Mouse (Mus musculus): ENCODE measurements around the gene Herc1. TPM values are rescaled to one million over a fixed set of nuclear protein-coding genes. Genes with fewer than 3 reads are reported as not detected.

The Herc1 gene
- polyA plus RNA-seq, 1 experiment, result 66.5 TPM

- TF ChIP-seq POLR2A (IDR thresholded peaks at IDR 0.05; ENCODE audit: borderline replicate concordance, extremely low read depth, insufficient read depth, insufficient read length, poor library complexity, severe bottlenecking), result no peak
- no peak for TF ChIP-seq CTCF (IDR thresholded peaks at IDR 0.05; ENCODE audit: borderline replicate concordance, extremely low read depth, insufficient read depth, insufficient read length)
- no peak for DNase-seq (ENCODE audit: low read depth)
Observed at GRCm38 (mm10) chr9:66329474-66329873, 20.8 kb upstream of the Herc1 start.

- no peak for TF ChIP-seq CTCF (IDR thresholded peaks at IDR 0.05; ENCODE audit: borderline replicate concordance, extremely low read depth, insufficient read depth, insufficient read length)
- TF ChIP-seq POLR2A (IDR thresholded peaks at IDR 0.05; ENCODE audit: borderline replicate concordance, extremely low read depth, insufficient read depth, insufficient read length, poor library complexity, severe bottlenecking), result no peak
- DNase-seq (ENCODE audit: low read depth), result no peak
Observed at GRCm38 (mm10) chr9:66330437-66330836, 19.8 kb upstream of the Herc1 start.

GRCm38 (mm10) chr9:66331548-66331947, 18.7 kb upstream of the Herc1 start:
- TF ChIP-seq CTCF (IDR thresholded peaks at IDR 0.05; ENCODE audit: borderline replicate concordance, extremely low read depth, insufficient read depth, insufficient read length) (no peak), POLR2A (IDR thresholded peaks at IDR 0.05; ENCODE audit: borderline replicate concordance, extremely low read depth, insufficient read depth, insufficient read length, poor library complexity, severe bottlenecking) (no peak)
- no peak for DNase-seq (ENCODE audit: low read depth)

- no peak for DNase-seq (ENCODE audit: low read depth)
- TF ChIP-seq POLR2A (IDR thresholded peaks at IDR 0.05; ENCODE audit: borderline replicate concordance, extremely low read depth, insufficient read depth, insufficient read length, poor library complexity, severe bottlenecking), result no peak
- no peak for TF ChIP-seq CTCF (IDR thresholded peaks at IDR 0.05; ENCODE audit: borderline replicate concordance, extremely low read depth, insufficient read depth, insufficient read length)
Observed at GRCm38 (mm10) chr9:66332393-66332792, 17.9 kb upstream of the Herc1 start.

GRCm38 (mm10) chr9:66337280-66337679, 13.0 kb upstream of the Herc1 start:
- TF ChIP-seq CTCF (IDR thresholded peaks at IDR 0.05; ENCODE audit: borderline replicate concordance, extremely low read depth, insufficient read depth, insufficient read length) (no peak), POLR2A (IDR thresholded peaks at IDR 0.05; ENCODE audit: borderline replicate concordance, extremely low read depth, insufficient read depth, insufficient read length, poor library complexity, severe bottlenecking) (no peak)
- no peak for DNase-seq (ENCODE audit: low read depth)

GRCm38 (mm10) chr9:66338005-66338782, 12.1 kb upstream of the Herc1 start:
- DNase-seq (ENCODE audit: low read depth), result peak; percentile 55
- no peak for TF ChIP-seq CTCF (IDR thresholded peaks at IDR 0.05; ENCODE audit: borderline replicate concordance, extremely low read depth, insufficient read depth, insufficient read length)

- no peak for DNase-seq (ENCODE audit: low read depth)
- no peak for TF ChIP-seq POLR2A (IDR thresholded peaks at IDR 0.05; ENCODE audit: borderline replicate concordance, extremely low read depth, insufficient read depth, insufficient read length, poor library complexity, severe bottlenecking)
- TF ChIP-seq CTCF (IDR thresholded peaks at IDR 0.05; ENCODE audit: borderline replicate concordance, extremely low read depth, insufficient read depth, insufficient read length), result no peak
Observed at GRCm38 (mm10) chr9:66339714-66340113, 10.5 kb upstream of the Herc1 start.

- TF ChIP-seq POLR2A (IDR thresholded peaks at IDR 0.05; ENCODE audit: borderline replicate concordance, extremely low read depth, insufficient read depth, insufficient read length, poor library complexity, severe bottlenecking), result no peak
- no peak for TF ChIP-seq CTCF (IDR thresholded peaks at IDR 0.05; ENCODE audit: borderline replicate concordance, extremely low read depth, insufficient read depth, insufficient read length)
- DNase-seq (ENCODE audit: low read depth), result no peak
Observed at GRCm38 (mm10) chr9:66340394-66341094, 9.7 kb upstream of the Herc1 start.

- no peak for DNase-seq (ENCODE audit: low read depth)
- TF ChIP-seq POLR2A (IDR thresholded peaks at IDR 0.05; ENCODE audit: borderline replicate concordance, extremely low read depth, insufficient read depth, insufficient read length, poor library complexity, severe bottlenecking), result no peak
- TF ChIP-seq CTCF (IDR thresholded peaks at IDR 0.05; ENCODE audit: borderline replicate concordance, extremely low read depth, insufficient read depth, insufficient read length), result no peak
Observed at GRCm38 (mm10) chr9:66347405-66348035, 2.7 kb upstream of the Herc1 start.

GRCm38 (mm10) chr9:66349144-66349859, 948 bp upstream of the Herc1 start:
- DNase-seq (ENCODE audit: low read depth), result no peak
- no peak for TF ChIP-seq POLR2A (IDR thresholded peaks at IDR 0.05; ENCODE audit: borderline replicate concordance, extremely low read depth, insufficient read depth, insufficient read length, poor library complexity, severe bottlenecking)
- no peak for TF ChIP-seq CTCF (IDR thresholded peaks at IDR 0.05; ENCODE audit: borderline replicate concordance, extremely low read depth, insufficient read depth, insufficient read length)

Measured in brain, embryonic 14.5 days (tissue).